In the genomic region with DNA sequence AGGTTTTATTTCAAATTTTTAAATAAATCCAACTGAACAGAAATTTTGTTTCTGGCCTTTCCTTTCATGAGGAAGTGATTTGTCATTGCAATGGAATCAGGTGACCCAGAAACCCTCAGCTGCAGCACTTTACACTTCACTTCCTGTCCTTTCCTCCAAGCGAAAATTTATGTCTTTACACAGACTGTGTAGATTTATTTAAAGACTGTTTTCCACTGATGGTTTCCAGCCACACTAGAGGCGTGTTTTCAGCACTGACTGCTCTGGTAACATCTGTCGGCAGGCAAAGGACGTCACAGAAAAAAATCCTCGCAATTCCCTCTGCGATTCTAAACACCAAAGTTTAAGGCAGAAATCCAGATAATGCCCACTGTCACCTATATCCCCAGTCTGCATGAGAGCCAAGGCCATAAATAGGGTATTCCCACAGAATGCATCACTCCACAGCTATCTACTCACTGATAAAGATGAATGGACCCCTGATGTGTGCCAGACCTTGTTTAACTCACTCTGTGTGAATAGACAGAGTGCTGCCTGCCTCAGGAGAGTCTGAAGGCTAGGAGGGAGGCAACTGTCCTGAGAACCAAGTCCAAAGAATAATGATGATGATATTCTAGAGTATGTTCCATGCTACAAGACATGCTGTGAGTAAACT, we compare ENCODE assay signal across 11 mouse cellular contexts.
A peak's percentile ranks its signal among the peaks of the same experiment; 100 is the strongest.
DNase-seq lines count a peak whose midpoint lies in the region; ATAC-seq and TF ChIP-seq lines count a peak whose summit lies in the region.
"Had no signal": no experiment of that assay in that cellular context is flagged by ENCODE, and none has a peak within 500 bp of the region (broad histone marks: within the 10 kb centered on the region; RNA-seq: fewer than 3 reads in every experiment).

No protein-coding gene starts in this region.

- H3K4me3 ChIP-seq in lung, embryonic 14.5 days (ENCODE audit: low read depth, low read length): no peak overlapping the region
- H3K4me3 ChIP-seq in neural tube, embryonic 15.5 days (replicated peaks): no peak overlapping the region
- H3K4me3 ChIP-seq in midbrain, embryonic 13.5 days (replicated peaks): no peak overlapping the region
- H3K4me3 ChIP-seq: forebrain, embryonic 15.5 days; hindbrain, embryonic 12.5 days had no signal

- no peak for ATAC-seq in lung, embryonic 14.5 days (ENCODE audit: insufficient read depth)
- peak; percentile 74 for ATAC-seq in neural tube, embryonic 15.5 days (ENCODE audit: low FRiP score)
- no peak for ATAC-seq in midbrain, embryonic 13.5 days
- ATAC-seq: forebrain, embryonic 15.5 days had no signal

- WGBS in lung, embryonic 14.5 days: 18% methylated on average over 6 of the region's 6 CpGs
- 35% methylated on average over 6 of the region's 6 CpGs for WGBS in neural tube, embryonic 15.5 days
- 80% methylated on average over 6 of the region's 6 CpGs for WGBS in midbrain, embryonic 13.5 days

- H3K36me3 ChIP-seq in lung, embryonic 14.5 days (ENCODE audit: insufficient read depth): no peaks in the 10 kb centered on the region
- H3K36me3 ChIP-seq in neural tube, embryonic 15.5 days: no peaks in the 10 kb centered on the region
- H3K36me3 ChIP-seq in midbrain, embryonic 13.5 days: no peaks in the 10 kb centered on the region
- H3K36me3 ChIP-seq: forebrain, embryonic 15.5 days; hindbrain, embryonic 12.5 days had no signal

- peak; percentile 53 for DNase-seq in lung, embryonic 14.5 days
- no peak for DNase-seq in lung, postnatal 4 days
- DNase-seq in forelimb bud, embryonic 11.5 days (ENCODE audit: low read depth, low spot score): peak; percentile 64
- peak; percentile 8 to 24 for DNase-seq in kidney, postnatal 4 days
- DNase-seq in cerebellum, postnatal 25 days: no peak
- DNase-seq: cerebellum, adult 8-10 months had no signal

- H3K4me2 ChIP-seq in lung, embryonic 14.5 days: no peak overlapping the region
- peak overlapping the region; percentile 11; the same call in 1 of the 2 replicates for H3K4me2 ChIP-seq in neural tube, embryonic 15.5 days
- H3K4me2 ChIP-seq in midbrain, embryonic 13.5 days (replicated peaks): no peak overlapping the region
- H3K4me2 ChIP-seq: forebrain, embryonic 15.5 days; hindbrain, embryonic 12.5 days had no signal

- no peak overlapping the region for H3K9ac ChIP-seq in lung, embryonic 14.5 days
- no peak overlapping the region for H3K9ac ChIP-seq in neural tube, embryonic 15.5 days (replicated peaks)
- H3K9ac ChIP-seq in midbrain, embryonic 13.5 days (replicated peaks): no peak overlapping the region
- H3K9ac ChIP-seq: forebrain, embryonic 15.5 days; hindbrain, embryonic 12.5 days had no signal

- H3K27me3 ChIP-seq in lung, embryonic 14.5 days (ENCODE audit: insufficient read depth, low read length): no peaks in the 10 kb centered on the region
- no peaks in the 10 kb centered on the region for H3K27me3 ChIP-seq in neural tube, embryonic 15.5 days (replicated peaks)
- no peaks in the 10 kb centered on the region for H3K27me3 ChIP-seq in midbrain, embryonic 13.5 days
- H3K27me3 ChIP-seq: hindbrain, embryonic 12.5 days had no signal

- H3K9me3 ChIP-seq in lung, embryonic 14.5 days (ENCODE audit: low read depth, low read length): no peaks in the 10 kb centered on the region
- H3K9me3 ChIP-seq in neural tube, embryonic 15.5 days (replicated peaks): no peaks in the 10 kb centered on the region
- H3K9me3 ChIP-seq in midbrain, embryonic 13.5 days: no peaks in the 10 kb centered on the region
- H3K9me3 ChIP-seq: forebrain, embryonic 15.5 days; hindbrain, embryonic 12.5 days had no signal

- no peak for TF ChIP-seq CTCF in lung, embryonic 14.5 days (IDR thresholded peaks at IDR 0.05; ENCODE audit: low read depth)

- no peak overlapping the region for H3K27ac ChIP-seq in lung, embryonic 14.5 days (ENCODE audit: low read depth)
- H3K27ac ChIP-seq in neural tube, embryonic 15.5 days (replicated peaks): no peak overlapping the region
- no peak overlapping the region for H3K27ac ChIP-seq in midbrain, embryonic 13.5 days
- H3K27ac ChIP-seq: forebrain, embryonic 15.5 days; hindbrain, embryonic 12.5 days; macrophage had no signal

- H3K4me1 ChIP-seq in lung, embryonic 14.5 days (ENCODE audit: insufficient read depth): peaks cover 3% of the 10 kb centered on the region; the same call in 1 of the 2 replicates
- peaks cover 3% of the 10 kb centered on the region; the same call in 1 of the 2 replicates for H3K4me1 ChIP-seq in neural tube, embryonic 15.5 days
- peaks cover 4% of the 10 kb centered on the region; the same call in 1 of the 2 replicates for H3K4me1 ChIP-seq in midbrain, embryonic 13.5 days (replicated peaks)

Comparison
In these comparisons a context has a peak if more than half of its experiments do, and no peak if none do; other contexts are left out.
1. DNase-seq: peak in lung, embryonic 14.5 days (single experiment), forelimb bud, embryonic 11.5 days (single experiment) and kidney, postnatal 4 days (2 of 2); none in lung, postnatal 4 days (0 of 2) and cerebellum, postnatal 25 days (0 of 2).